Mouse (Mus musculus) A20 (cell line): Measurements from ENCODE around the gene Sh3rf3.

ENCODE experiments used
- DNase-seq: peaks from one replicate; pipeline ENCODE4 v3.0.0-alpha.2; 2011; ENCODE audit warnings: low read depth, low spot score

The Sh3rf3 gene

DNA sequence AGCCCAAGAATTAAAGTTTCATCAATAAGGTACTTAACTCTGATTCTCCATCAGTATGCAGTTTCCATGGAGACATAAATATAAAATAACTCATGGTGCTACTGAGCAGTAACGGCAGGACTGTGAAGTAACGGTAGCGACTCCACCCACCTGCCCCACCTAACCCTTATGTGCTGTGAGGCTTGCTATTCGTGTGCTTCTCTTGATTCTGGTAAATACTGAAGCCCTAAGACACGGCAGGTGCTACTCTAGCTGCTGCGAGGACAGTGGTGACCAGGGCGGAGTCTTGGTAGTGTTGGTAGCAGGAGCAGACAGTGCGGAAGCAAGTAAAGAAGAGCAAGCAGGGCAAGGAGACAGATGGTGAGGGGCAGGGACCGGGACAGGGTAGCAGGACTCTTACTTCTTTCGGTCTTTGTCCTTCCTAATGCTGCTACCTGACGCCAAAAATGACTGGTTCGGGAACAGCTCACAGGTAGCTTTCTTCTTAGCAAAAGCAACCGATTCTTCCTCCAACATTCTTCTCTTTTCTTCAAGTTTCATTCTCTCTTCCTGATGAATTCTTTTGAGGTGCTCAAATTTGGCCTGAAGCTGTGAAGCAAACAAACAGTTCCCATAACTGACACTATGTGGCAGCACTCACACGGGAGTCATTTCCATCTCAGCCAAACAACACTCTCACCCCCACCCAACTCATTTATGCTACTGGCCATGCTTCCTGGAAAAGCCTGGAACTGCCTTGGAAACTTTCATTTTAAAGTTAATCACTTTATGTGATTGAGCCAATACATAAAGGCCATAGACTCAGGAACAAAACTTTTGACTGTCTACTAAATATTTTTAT lies 353.2 kb downstream of the Sh3rf3 start:
- DNase-seq = peak; percentile 58

DNA sequence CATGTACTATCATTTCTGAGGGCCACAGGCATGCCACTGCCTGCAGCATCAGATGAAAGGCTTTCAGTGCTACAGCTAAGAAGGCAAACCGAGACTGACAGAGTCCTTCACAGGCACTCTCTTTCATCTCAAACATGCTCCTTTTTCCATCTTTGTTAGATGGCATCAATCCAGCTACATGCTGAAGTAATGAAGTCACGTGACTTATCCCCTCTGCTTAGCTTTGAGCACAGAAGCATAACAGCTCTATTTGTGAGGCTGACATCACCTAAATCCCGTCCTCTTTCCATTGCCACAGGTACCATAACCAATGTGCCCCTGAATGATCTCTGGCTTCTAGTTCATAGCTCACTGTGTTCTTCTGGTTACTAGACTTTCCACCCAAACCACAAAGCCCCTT lies 357.9 kb downstream of the Sh3rf3 start:
- no peak for DNase-seq

GRCm38 (mm10) chr10:59172539-59172938 lies 359.4 kb downstream of the Sh3rf3 start:
- DNase-seq = peak; percentile 28

DNA sequence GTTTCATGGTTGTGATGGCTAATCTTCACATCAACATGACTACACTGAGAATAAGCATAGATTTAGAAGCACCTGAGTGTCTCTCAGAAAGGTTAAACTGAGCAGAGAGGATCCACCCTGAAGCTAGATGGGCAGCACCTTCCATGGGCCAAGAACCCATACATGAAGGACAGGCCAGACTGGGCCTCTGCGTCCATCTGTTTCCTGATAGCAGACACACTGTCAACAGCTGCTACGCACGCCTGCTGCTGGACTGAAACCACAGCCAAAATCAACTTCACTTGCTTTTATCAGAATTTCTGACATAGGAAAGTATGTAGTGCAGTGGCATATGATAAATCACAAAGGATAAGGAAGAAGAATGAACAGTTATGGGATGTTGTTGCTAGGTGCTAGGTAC lies 366.5 kb downstream of the Sh3rf3 start:
- no peak for DNase-seq

GRCm38 (mm10) chr10:59182306-59182705 lies 369.1 kb downstream of the Sh3rf3 start:
- no peak for DNase-seq
